Mouse (Mus musculus): Measurements from ENCODE around the gene Tnfsf15.

DNA sequence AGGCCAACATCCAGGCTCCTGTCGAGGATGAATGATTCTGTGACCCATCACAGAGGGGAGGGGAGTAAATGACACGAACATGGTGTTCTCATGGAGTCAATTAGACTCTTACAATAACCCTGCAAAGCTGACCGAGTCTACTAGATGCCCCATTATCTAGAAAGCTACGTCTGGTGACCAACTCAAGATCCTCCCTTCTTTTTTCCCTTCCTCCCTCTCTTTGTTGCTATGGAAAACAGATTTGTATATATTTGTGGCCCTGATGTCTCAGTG lies 59.7 kb downstream of the Tnfsf15 start:
- TF ChIP-seq CTCF (IDR thresholded peaks at IDR 0.05; ENCODE audit: low read depth) (no peak), EP300 (IDR thresholded peaks at IDR 0.05; ENCODE audit: low read depth) (no peak)

All from heart, postnatal 0 days (tissue).